Mouse (Mus musculus) MEL (cell line): ENCODE measurements around the gene Acot11. TPM values are rescaled to one million over a fixed set of nuclear protein-coding genes. Genes with fewer than 3 reads are reported as not detected.
A peak's percentile ranks its signal among the peaks of the same experiment; 100 is the strongest.

Experiments used
- DNase-seq: peaks from one replicate; pipeline ENCODE4 v3.0.0; 2011; ENCODE audit warnings: low read depth, low spot score
- H3K27ac ChIP-seq: 2 replicates; pipeline ENCODE4 v1.5.1; 2012; ENCODE audit warnings: low read depth, mild to moderate bottlenecking, control low read depth, low read length, moderate library complexity; ENCODE audit not compliant: control insufficient read depth
- H3K27me3 ChIP-seq, 2 experiments: fragments of 150-350 bp in 1 of 2; sonication (generic) in 1 of 2; 2 replicates each; pipeline ENCODE4 v1.6.1; 2012; ENCODE audit warnings: low read length in 2 of 2, mild to moderate bottlenecking in 2 of 2, improper control_type of control experiment in 1 of 2, moderate library complexity in 1 of 2; ENCODE audit not compliant: insufficient read depth in 2 of 2, control insufficient read depth in 1 of 2
- H3K36me3 ChIP-seq, 2 experiments: 2 replicates each; pipeline ENCODE4 v1.6.1; 2012 to 2014; ENCODE audit warnings: low read length in 2 of 2, improper control_type of control experiment in 1 of 2, inconsistent platforms in 1 of 2, mild to moderate bottlenecking in 1 of 2; ENCODE audit not compliant: insufficient read depth in 2 of 2, control insufficient read depth in 1 of 2
- H3K4me1 ChIP-seq, 2 experiments: fragments of 150-350 bp in 1 of 2; sonication (generic) in 1 of 2; 2 replicates each; pipeline ENCODE4 v1.6.1; 2012; ENCODE audit warnings: low read length in 2 of 2, improper control_type of control experiment in 1 of 2, mild to moderate bottlenecking in 1 of 2; ENCODE audit not compliant: insufficient read depth in 2 of 2, control insufficient read depth in 1 of 2
- H3K4me3 ChIP-seq, 2 experiments: fragments of 150-350 bp in 1 of 2; sonication (generic) in 1 of 2; 2 replicates each; pipeline ENCODE4 v1.5.1; 2012; ENCODE audit warnings: low read depth in 2 of 2, low read length in 2 of 2, mild to moderate bottlenecking in 2 of 2, moderate library complexity in 2 of 2, control low read depth in 1 of 2, improper control_type of control experiment in 1 of 2; ENCODE audit not compliant: control insufficient read depth in 1 of 2, insufficient read depth in 1 of 2
- H3K79me2 ChIP-seq: 2 replicates; pipeline ENCODE4 v1.6.1; 2012; ENCODE audit warnings: mild to moderate bottlenecking, low read length, moderate library complexity; ENCODE audit not compliant: control insufficient read depth, poor library complexity, insufficient read depth
- H3K9ac ChIP-seq: 2 replicates; pipeline ENCODE4 v1.6.1; 2012; ENCODE audit warnings: low read depth, mild to moderate bottlenecking, control low read depth, low read length, moderate library complexity; ENCODE audit not compliant: control insufficient read depth, poor library complexity, severe bottlenecking
- H3K9me3 ChIP-seq: fragments of 150-350 bp; sonication (generic); replicated peaks from 2 replicates; pipeline ENCODE4 v1.6.1; 2012; ENCODE audit warnings: mild to moderate bottlenecking, low read length, improper control_type of control experiment, moderate library complexity; ENCODE audit not compliant: insufficient read depth
- BHLHE40 ChIP-seq: IDR thresholded peaks from 2 replicates; pipeline ENCODE4 v1.6.1; 2012; ENCODE audit warnings: low read depth, mild to moderate bottlenecking, inconsistent platforms, low read length, improper control_type of control experiment, borderline replicate concordance
- E2F4 ChIP-seq: IDR thresholded peaks from 2 replicates; pipeline ENCODE4 v1.6.1; 2011; ENCODE audit warnings: low read depth, low read length, improper control_type of control experiment, borderline replicate concordance
- EP300 ChIP-seq, 2 experiments: IDR thresholded peaks; 2 replicates each; pipeline ENCODE4 v1.6.1; 2011; ENCODE audit warnings: improper control_type of control experiment in 2 of 2, low read length in 2 of 2, low read depth in 1 of 2, mild to moderate bottlenecking in 1 of 2
- ETS1 ChIP-seq: IDR thresholded peaks from 2 replicates; pipeline ENCODE4 v1.6.1; 2012; ENCODE audit warnings: low read depth, mild to moderate bottlenecking, inconsistent platforms, low read length, improper control_type of control experiment, moderate library complexity
- GABPA ChIP-seq: IDR thresholded peaks from 2 replicates; pipeline ENCODE4 v1.6.1; 2012; ENCODE audit warnings: low read depth, mild to moderate bottlenecking, inconsistent platforms, low read length, improper control_type of control experiment, moderate library complexity
- HCFC1 ChIP-seq: IDR thresholded peaks from 2 replicates; pipeline ENCODE4 v1.6.1; 2012; ENCODE audit warnings: low read depth, mild to moderate bottlenecking, inconsistent platforms, low read length, improper control_type of control experiment, moderate library complexity
- MAZ ChIP-seq: IDR thresholded peaks from 2 replicates; pipeline ENCODE4 v1.6.1; 2012; ENCODE audit warnings: low read depth, mild to moderate bottlenecking, inconsistent platforms, low read length, improper control_type of control experiment
- MEF2A ChIP-seq: IDR thresholded peaks from 2 replicates; pipeline ENCODE4 v1.6.1; 2014; ENCODE audit warnings: low read depth, mild to moderate bottlenecking, inconsistent platforms, low read length, improper control_type of control experiment; ENCODE audit not compliant: poor library complexity, insufficient replicate concordance, severe bottlenecking; ENCODE audit errors: extremely low read depth
- NELFE ChIP-seq: IDR thresholded peaks from 2 replicates; pipeline ENCODE4 v1.6.1; 2011; ENCODE audit warnings: low read depth, low read length, improper control_type of control experiment
- POLR2A ChIP-seq, 2 experiments: IDR thresholded peaks; 2 replicates each; pipeline ENCODE4 v1.6.1; 2011 to 2012; ENCODE audit warnings: low read length in 2 of 2, mild to moderate bottlenecking in 2 of 2, control low read depth in 1 of 2, improper control_type of control experiment in 1 of 2, low read depth in 1 of 2, moderate library complexity in 1 of 2; ENCODE audit not compliant: control insufficient read depth in 1 of 2, insufficient read depth in 1 of 2, poor library complexity in 1 of 2
- POLR2AphosphoS5 ChIP-seq: IDR thresholded peaks from 2 replicates; pipeline ENCODE4 v1.6.1; 2012; ENCODE audit warnings: low read depth, borderline replicate concordance, mild to moderate bottlenecking, inconsistent platforms, low read length, moderate library complexity, mixed read lengths
- RAD21 ChIP-seq: IDR thresholded peaks from 2 replicates; pipeline ENCODE4 v1.6.1; 2011; ENCODE audit warnings: mild to moderate bottlenecking, low read depth, low read length, improper control_type of control experiment
- RCOR1 ChIP-seq: IDR thresholded peaks from 2 replicates; pipeline ENCODE4 v1.6.1; 2012; ENCODE audit warnings: low read depth, mild to moderate bottlenecking, inconsistent platforms, low read length, improper control_type of control experiment
- SIN3A ChIP-seq: IDR thresholded peaks from 2 replicates; pipeline ENCODE4 v1.6.1; 2012; ENCODE audit warnings: low read length, improper control_type of control experiment, inconsistent platforms
- SMC3 ChIP-seq: IDR thresholded peaks from 2 replicates; pipeline ENCODE4 v1.6.1; 2011; ENCODE audit warnings: low read depth, low read length, improper control_type of control experiment
- TCF12 ChIP-seq: IDR thresholded peaks from 2 replicates; pipeline ENCODE4 v1.6.1; 2014; ENCODE audit warnings: low read depth, mild to moderate bottlenecking, inconsistent platforms, low read length, improper control_type of control experiment, moderate library complexity
- USF1 ChIP-seq: IDR thresholded peaks from 2 replicates; pipeline ENCODE4 v1.6.1; 2014; ENCODE audit warnings: low read depth, mild to moderate bottlenecking, inconsistent platforms, low read length, improper control_type of control experiment, moderate library complexity
- ZKSCAN1 ChIP-seq: IDR thresholded peaks from 2 replicates; pipeline ENCODE4 v1.6.1; 2012; ENCODE audit warnings: low read depth, mild to moderate bottlenecking, inconsistent platforms, low read length, improper control_type of control experiment, moderate library complexity
- ZMIZ1 ChIP-seq: IDR thresholded peaks from 2 replicates; pipeline ENCODE4 v1.6.1; 2012; ENCODE audit warnings: low read depth, mild to moderate bottlenecking, inconsistent platforms, low read length, improper control_type of control experiment, moderate library complexity
- polyA plus RNA-seq, 2 experiments: library from polyadenylated mRNA; stranded (reverse) in 1 of 2; unstranded in 1 of 2; fragments of >175 nt in 1 of 2; fragments of >200 nt in 1 of 2; gene quantifications; 2 replicates each; pipeline versions ENCODE4 v1.2.1 to v1.2.4; 2012; ENCODE audit warnings: low replicate concordance in 2 of 2, low read depth in 1 of 2; ENCODE audit not compliant: insufficient read length in 2 of 2, insufficient read depth in 1 of 2, missing spikeins in 1 of 2
- total RNA-seq: library from RNA; depleted of rRNA; stranded (reverse); fragments of 300-350 nt; gene quantifications from 2 replicates; pipeline ENCODE4 v1.2.3, GENCODE M21; 2012

Gene Acot11
- total and polyA plus RNA-seq, 3 experiments: 1.5 to 2.5 TPM; not detected in 1

DNA sequence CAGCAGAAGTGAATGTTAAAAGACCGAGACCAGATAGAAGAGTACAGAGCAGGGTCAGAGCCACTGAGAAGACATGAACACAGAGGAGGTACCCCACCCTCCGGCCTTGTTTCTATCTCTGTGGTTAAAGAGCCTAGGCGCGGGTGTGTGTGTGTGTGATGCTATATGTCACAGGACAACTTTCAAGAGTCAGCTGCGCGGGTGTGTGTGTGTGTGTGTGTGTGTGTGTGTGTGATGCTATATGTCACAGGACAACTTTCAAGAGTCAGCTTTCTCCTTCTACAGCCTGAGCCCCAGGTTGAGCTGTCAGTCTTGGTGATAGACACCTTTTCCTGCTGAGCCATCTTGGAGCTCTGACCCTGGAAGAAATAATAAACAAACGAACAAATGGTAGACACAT lies 37.1 kb upstream of the Acot11 start:
- 0 out of 2 replicates have a peak, but pooled peaks have one; percentile 17 for TF ChIP-seq USF1
- no peak for TF ChIP-seq HCFC1
- TF ChIP-seq MAZ: no peak
- TF ChIP-seq ETS1: peak; percentile 51; the same call in 1 of the 2 replicates
- TF ChIP-seq TCF12: 0 out of 2 replicates have a peak, but pooled peaks have one; percentile 19
- peak; percentile 13; the same call in 1 of the 2 replicates for TF ChIP-seq SMC3
- 0 out of 2 replicates have a peak, but pooled peaks have one; percentile 15 for TF ChIP-seq RCOR1
- no peak for TF ChIP-seq RAD21
- no peak for TF ChIP-seq POLR2AphosphoS5
- TF ChIP-seq BHLHE40: no peak
- TF ChIP-seq EP300 (IDR thresholded peaks at IDR 0.05; ENCODE audit: low read depth in 1 of 2, low read length in 2 of 2): peak in 1 of 2 experiments; percentile 26; a peak in 1 of 4 replicates

GRCm38 (mm10) chr4:106841303-106841702 lies 36.5 kb upstream of the Acot11 start:
- peaks cover 0 to 29% of the 10 kb centered on the region in 2 experiments; a peak in 3 of 4 replicates for H3K4me1 ChIP-seq
- peak; percentile 30 for DNase-seq
- peaks cover 2% of the 10 kb centered on the region; the same call in 1 of the 2 replicates for H3K79me2 ChIP-seq
- H3K27ac ChIP-seq: peak overlapping the region; percentile 1; the same call in 1 of the 2 replicates
- TF ChIP-seq MEF2A (no peak), E2F4 (no peak), NELFE (no peak), SIN3A (no peak), RAD21 (no peak), POLR2A (IDR thresholded peaks at IDR 0.05; ENCODE audit: control insufficient read depth in 1 of 2, insufficient read depth in 1 of 2, low read depth in 1 of 2, low read length in 2 of 2, poor library complexity in 1 of 2) (no peak), ZMIZ1 (no peak), GABPA (no peak), ZKSCAN1 (no peak)
- no peaks in the 10 kb centered on the region for H3K27me3 ChIP-seq
- H3K4me3 ChIP-seq: no peak overlapping the region; a peak in 1 of 4 replicates
- peaks cover 0 to 8% of the 10 kb centered on the region in 2 experiments; a peak in 2 of 4 replicates for H3K36me3 ChIP-seq
- no peaks in the 10 kb centered on the region for H3K9me3 ChIP-seq
- H3K9ac ChIP-seq: peak overlapping the region; percentile 87

More for the DNA sequence above, 37.1 kb upstream of the Acot11 start:
- Histone ChIP-seq H3K4me1 (peaks cover 0 to 29% of the 10 kb centered on the region in 2 experiments; a peak in 3 of 4 replicates), H3K9me3 (no peaks in the 10 kb centered on the region), H3K27ac (no peak overlapping the region; the same call in 1 of the 2 replicates), H3K27me3 (no peaks in the 10 kb centered on the region), H3K9ac (peak overlapping the region; percentile 87), H3K79me2 (peaks cover 2% of the 10 kb centered on the region; the same call in 1 of the 2 replicates), H3K4me3 (no peak overlapping the region), H3K36me3 (peaks cover 0 to 8% of the 10 kb centered on the region in 2 experiments; a peak in 2 of 4 replicates)
- peak; percentile 46 for DNase-seq
